Mouse (Mus musculus): ENCODE measurements at regions not wholly inside any gene's neighbourhood (a gene's known extent, or its start where the extent isn't known, plus 50 kb on each side); places are given as distances from the start of the nearest gene placed in this dataset.

DNA sequence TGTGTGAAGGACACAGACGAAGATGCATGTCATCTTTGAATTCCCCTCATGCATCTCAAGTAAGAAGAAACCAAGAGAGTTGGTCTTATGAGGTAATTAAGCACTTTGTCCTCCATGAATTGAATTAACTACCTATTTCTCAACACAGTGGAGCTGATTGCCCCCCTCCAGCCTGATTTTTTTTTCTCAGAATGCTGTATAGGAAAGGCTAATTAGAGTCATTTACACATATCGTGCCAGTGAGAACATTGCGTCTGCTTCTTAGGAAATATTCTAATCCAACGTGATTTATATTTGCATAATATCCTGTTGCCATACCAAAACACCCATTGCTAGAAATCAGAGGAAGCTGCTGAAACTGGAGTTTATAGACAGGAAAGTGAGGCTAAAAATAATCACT, 414.8 kb downstream of the Adam3 start:
- no peak for DNase-seq (ENCODE audit: low read depth, low spot score)
- WGBS, result 63% methylated on average over 4 of the region's 4 CpGs

DNA sequence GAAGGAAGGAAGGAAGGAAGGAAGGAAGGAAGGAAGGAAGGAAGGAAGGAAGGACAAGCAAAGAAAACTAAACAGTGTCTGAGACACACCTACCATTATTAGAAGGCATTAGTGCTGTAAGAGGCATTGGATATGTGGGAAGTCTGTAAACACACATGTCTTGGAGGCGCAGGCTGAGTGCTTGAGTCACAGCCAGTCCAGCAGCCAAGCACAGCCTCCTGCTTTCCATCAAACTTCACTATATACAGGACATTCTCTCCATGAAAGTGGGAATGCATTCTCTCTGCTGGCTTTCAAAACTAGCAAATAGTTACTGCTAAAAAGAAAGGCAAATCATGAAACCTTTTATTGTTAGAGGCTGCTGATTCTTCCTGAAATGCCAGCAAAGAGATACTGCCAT, 431.1 kb downstream of the Adam3 start:
- DNase-seq (ENCODE audit: low read depth, low spot score), result no peak
- WGBS, result 58% methylated on average over 1 of the region's 1 CpGs

DNA sequence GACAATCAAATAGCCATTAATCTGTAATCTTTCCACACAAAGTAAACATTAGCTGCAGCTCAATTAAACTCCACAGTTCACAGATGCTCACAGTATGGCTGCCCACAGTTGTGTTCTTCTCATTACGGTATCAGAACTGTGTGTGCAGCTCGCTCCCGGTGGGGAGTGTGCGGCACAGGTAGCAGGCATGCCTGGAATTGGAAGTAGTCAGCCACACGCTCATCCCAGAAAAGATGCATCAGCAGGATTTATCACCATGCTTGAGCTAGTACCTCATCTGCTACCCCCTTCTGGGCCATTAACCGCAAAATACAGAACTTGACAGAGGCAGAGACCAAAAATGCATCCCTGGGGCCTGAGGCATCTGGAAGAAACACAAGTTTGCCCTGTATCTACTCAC, 437.8 kb downstream of the Adam3 start:
- 95% methylated on average over 6 of the region's 6 CpGs for WGBS
- DNase-seq (ENCODE audit: low read depth, low spot score), result no peak

GRCm38 (mm10) chr8:24284966-24285365, 440.7 kb downstream of the Adam3 start:
- WGBS, result 78% methylated on average over 2 of the region's 2 CpGs
- no peak for DNase-seq (ENCODE audit: low read depth, low spot score)

DNA sequence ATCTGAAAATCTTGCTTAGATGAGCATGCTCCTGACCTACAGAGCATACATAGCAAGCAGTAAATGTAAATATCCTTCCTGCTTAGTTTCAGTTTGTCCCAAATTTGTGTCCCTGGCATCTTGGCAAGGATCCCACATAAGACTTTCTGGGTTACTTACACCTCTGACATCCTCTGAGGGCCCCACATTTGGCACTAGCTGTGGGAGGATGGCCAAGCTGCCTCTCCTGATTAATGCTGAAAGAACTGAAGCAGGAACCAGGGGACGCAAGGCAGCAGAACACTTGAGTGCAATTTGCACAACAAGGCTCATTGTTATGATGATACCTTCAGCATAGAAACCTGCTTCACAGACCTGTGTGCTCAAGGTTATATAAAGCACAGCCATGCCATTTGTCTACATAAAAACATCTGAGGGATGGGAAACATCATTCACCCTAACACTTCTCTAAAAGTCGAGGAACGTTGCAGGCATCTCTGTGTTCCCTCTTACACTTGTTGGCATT, 441.7 kb downstream of the Adam3 start:
- DNase-seq (ENCODE audit: low read depth, low spot score), result no peak
- WGBS, result 81% methylated on average over 3 of the region's 3 CpGs

- no peak for DNase-seq (ENCODE audit: low read depth, low spot score)
- 91% methylated on average over 4 of the region's 4 CpGs for WGBS
Measured at GRCm38 (mm10) chr8:24280296-24280695, 445.4 kb downstream of the Adam3 start.

- WGBS, result 70% methylated on average over 8 of the region's 8 CpGs
- no peak for DNase-seq (ENCODE audit: low read depth, low spot score)
Measured at GRCm38 (mm10) chr8:24278391-24278790, 447.3 kb downstream of the Adam3 start.

DNA sequence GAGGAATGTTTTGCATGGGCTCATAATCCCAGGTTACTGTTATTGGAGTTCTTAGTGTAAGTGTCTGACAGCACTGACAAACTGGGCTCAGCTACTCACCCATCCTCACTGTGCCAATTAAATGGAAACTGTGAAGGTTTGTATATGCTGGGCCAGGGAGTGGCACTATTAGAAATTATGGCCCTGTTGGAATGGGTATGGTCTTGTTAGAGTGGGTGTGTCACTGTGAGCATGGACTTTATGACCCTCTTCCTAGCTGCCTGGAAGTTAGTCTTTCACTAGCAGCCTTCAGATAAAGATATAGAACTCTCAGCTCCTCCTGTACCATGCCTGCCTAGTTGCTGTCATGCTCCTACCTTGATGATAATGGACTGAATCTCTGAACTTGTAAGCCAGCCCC, 464.3 kb downstream of the Adam3 start:
- DNase-seq (ENCODE audit: low read depth, low spot score), result peak; percentile 16

- 79% methylated on average over 3 of the region's 3 CpGs for WGBS
- DNase-seq (ENCODE audit: low read depth, low spot score), result no peak
Measured at GRCm38 (mm10) chr8:24258622-24259021, 467.0 kb downstream of the Adam3 start.

- DNase-seq (ENCODE audit: low read depth, low spot score), result no peak
- 70% methylated on average over 6 of the region's 6 CpGs for WGBS
Measured at GRCm38 (mm10) chr8:24242211-24242610, 483.4 kb downstream of the Adam3 start.

DNA sequence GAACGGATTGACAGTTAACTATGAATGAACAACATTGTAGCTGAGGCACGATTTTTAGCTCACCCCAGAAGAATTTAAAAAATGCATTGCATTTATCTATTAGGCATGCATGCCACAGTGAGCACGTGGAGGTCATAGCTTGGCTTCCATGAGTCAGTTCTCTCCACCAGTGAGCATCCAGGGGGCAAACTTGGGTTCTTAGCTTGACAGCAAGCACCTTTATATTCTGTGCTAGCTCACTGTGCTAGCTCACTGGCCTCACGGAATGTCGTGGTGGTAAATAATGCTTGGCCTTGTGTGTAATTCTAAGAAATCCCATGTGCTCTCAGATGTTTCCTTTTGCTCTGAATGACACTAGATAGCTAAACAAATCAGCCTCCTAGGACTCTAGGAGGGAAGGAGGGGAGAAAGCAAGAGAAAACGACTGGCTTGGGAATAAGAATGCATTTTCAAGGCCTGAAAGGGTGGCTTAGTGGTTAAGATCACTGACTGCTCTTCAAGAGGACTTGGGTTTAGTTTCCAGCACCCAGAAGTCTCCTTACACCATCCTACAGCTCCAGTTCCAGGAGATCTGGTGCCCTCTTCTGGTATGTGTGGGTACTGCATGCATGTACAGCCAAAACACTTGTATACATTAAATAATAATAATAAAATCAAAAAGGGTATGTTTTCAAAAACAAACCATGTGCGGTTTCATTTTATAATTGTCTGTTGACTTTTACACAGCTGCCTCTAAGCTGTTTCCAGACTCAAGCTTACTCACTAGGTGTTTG, 485.3 kb downstream of the Adam3 start:
- DNase-seq (ENCODE audit: low read depth, low spot score), result no peak
- WGBS, result 79% methylated on average over 7 of the region's 7 CpGs

- DNase-seq (ENCODE audit: low read depth, low spot score), result no peak
Measured at GRCm38 (mm10) chr8:24234981-24235380, 490.7 kb downstream of the Adam3 start.

DNA sequence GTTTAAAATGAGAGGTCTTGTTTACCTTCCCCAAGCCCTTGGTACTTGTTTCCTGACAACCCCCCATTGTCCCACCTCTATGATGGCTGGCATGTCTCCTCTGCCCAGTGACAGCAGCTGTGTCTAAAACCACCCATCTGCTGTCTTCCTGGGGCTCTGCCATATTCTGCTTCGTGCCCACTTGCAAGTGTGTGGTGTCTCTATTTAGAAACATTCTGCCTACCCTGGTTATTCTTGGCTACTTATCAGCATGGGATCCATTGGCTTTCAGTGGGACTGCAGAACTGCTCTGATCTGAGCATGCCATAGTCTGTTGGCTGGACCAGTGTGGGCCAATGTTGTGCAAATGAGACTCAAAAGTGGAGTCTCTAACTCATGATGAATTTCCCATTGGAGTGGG, 497.5 kb downstream of the Adam3 start:
- 67% methylated on average over 1 of the region's 1 CpGs for whole genome bisulfite sequencing

More at GRCm38 (mm10) chr8:24234981-24235380, 490.7 kb downstream of the Adam3 start:
- WGBS, result 47% methylated on average over 7 of the region's 7 CpGs

GRCm38 (mm10) chr8:24227331-24228072, 498.1 kb downstream of the Adam3 start:
- WGBS, result 30% methylated on average over 5 of the region's 5 CpGs
- no peak for DNase-seq (ENCODE audit: low read depth, low spot score)

More for the DNA sequence above, 497.5 kb downstream of the Adam3 start:
- no peak for DNase-seq (ENCODE audit: low read depth, low spot score)

GRCm38 (mm10) chr8:24220222-24220621, 505.4 kb downstream of the Adam3 start:
- 67% methylated on average over 8 of the region's 8 CpGs for WGBS
- no peak for DNase-seq (ENCODE audit: low read depth, low spot score)

DNA sequence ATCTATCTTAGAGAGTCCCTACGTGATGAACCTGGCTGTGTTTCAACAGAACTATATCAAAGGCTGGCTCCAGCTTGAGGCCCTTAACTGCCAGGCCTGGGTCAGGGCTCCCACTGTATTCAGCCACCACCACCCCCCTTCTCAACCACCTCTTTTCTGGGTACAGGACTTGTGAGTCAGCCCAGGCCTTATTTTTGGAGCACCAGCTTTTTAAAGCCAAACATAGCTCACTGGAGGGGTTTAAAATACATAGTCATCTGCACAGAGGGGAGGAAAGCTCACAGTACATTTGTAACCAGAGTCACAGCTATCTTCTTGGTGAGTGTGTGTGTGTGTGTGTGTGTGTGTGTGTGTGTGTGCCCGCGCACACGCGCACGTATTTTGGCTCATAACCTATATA, 509.0 kb downstream of the Adam3 start:
- DNase-seq (ENCODE audit: low read depth, low spot score), result no peak
- WGBS, result 84% methylated on average over 6 of the region's 6 CpGs

DNA sequence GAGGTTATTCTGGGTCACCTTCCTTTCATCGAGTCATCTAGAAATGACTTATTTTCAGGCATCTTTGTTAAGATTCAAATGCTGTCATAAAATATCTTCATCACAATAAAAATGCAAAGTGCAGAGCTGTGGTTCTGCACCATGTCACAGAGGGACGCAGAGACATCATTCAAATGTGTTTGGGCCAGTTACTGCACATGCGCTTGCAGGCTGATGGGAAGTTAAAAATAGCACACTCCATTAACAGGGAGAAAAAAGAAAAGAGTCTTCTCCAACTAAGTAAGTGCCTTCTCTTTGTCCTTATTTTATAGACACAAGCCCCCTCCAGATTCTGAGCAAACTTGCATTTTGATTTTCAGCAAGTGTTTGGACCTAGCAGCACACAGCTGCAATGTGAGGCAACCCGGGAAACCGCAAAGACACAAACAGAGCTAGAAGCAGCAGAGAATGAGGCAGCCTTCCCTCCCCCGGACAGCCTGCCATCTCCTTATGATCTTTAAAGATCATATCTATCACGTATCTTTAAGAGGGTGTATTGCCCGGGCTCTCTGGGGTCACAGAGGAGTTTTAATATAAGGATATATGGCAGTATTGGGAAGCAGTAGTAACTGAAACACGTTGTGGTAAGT, 510.0 kb downstream of the Adam3 start:
- WGBS, result 54% methylated on average over 9 of the region's 9 CpGs
- no peak for DNase-seq (ENCODE audit: low read depth, low spot score)

GRCm38 (mm10) chr8:24214315-24214714, 511.3 kb downstream of the Adam3 start:
- WGBS, result 81% methylated on average over 4 of the region's 4 CpGs
- DNase-seq (ENCODE audit: low read depth, low spot score), result no peak

DNA sequence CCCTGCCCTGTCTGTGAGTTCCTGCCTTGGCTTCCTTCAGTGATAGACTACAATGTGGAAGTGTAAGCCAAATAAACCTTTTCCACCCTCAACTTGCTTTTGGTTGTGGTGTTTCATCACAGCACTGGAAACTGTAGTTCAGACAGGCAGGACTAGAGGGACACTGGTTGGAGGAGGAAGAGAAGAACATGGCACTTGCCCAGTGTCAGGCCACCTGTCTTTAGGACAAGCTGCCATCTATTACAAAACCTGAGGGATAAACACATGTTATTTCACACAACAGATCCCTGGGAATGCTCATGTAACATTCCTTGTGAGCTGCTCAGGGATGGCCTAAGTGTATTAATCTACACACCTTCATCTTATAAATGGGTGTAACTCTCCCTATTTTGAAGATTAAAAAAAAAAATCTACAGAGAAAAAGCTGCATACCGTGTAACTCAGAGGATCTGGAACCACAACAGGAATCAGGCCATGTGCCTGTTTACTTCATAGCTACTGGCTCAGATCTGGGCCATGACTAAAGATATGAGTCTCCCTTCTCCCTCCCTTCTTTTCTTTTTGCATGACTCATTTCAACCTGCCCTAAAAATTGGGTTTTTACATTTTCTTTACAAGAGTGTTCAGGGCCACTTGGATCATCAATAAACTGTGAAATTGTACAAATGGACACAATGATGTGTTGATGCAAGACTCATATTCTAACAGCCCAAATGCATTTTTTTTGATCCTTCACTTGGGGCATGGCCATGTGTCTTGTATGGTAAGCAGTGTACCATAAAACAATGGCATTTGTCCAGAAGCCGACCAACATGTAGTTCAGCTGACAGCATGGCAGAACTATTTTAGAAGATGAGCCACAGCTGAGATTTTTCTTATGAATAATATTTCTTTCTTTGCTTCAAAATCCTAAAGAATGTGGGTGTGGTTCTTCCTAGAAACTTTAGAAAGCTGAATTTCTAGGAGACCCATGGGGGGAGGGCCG, 513.1 kb downstream of the Adam3 start:
- DNase-seq (ENCODE audit: low read depth, low spot score), result no peak
- WGBS, result 63% methylated on average over 3 of the region's 3 CpGs

Measured in large intestine, adult 2 months (tissue).